Mouse (Mus musculus) CH12.LX (cell line): ENCODE data around the gene Filip1l. TPM values are rescaled to one million over a fixed set of nuclear protein-coding genes. Genes with fewer than 3 reads are reported as not detected.

ENCODE experiments used
- DNase-seq: peaks from one replicate; pipeline ENCODE4 v3.0.0-alpha.2; 2013; ENCODE audit errors: extremely low read depth
- H3K27ac ChIP-seq: 2 replicates; pipeline ENCODE4 v1.5.1; 2012; ENCODE audit warnings: low read depth, mild to moderate bottlenecking, control low read depth, moderate library complexity; ENCODE audit not compliant: insufficient read depth
- H3K27me3 ChIP-seq: replicated peaks from 2 replicates; pipeline ENCODE3; 2012; ENCODE audit warnings: inconsistent platforms
- H3K36me3 ChIP-seq, 2 experiments: replicated peaks in 1 of 2; 2 replicates each; pipeline versions ENCODE3 to v1.6.1; 2012; ENCODE audit warnings: inconsistent platforms in 1 of 2, low read length in 1 of 2, mild to moderate bottlenecking in 1 of 2, mixed read lengths in 1 of 2, moderate library complexity in 1 of 2; ENCODE audit not compliant: control insufficient read depth in 1 of 2, insufficient read depth in 1 of 2
- H3K4me1 ChIP-seq, 2 experiments: 2 replicates each; pipeline ENCODE4 v1.6.1; 2012; ENCODE audit warnings: inconsistent platforms in 1 of 2, moderate library complexity in 1 of 2; ENCODE audit not compliant: insufficient read depth in 2 of 2, control insufficient read depth in 1 of 2
- H3K4me2 ChIP-seq: 2 replicates; pipeline ENCODE4 v1.6.1; 2012; ENCODE audit warnings: low read depth, mild to moderate bottlenecking, control low read depth; ENCODE audit not compliant: poor library complexity, insufficient read depth, severe bottlenecking
- H3K4me3 ChIP-seq, 3 experiments: fragments of 150-350 bp in 1 of 3; sonication (generic) in 1 of 3; replicated peaks in 1 of 3; 2 replicates each; pipeline versions ENCODE3 to v1.5.1; 2011 to 2012; ENCODE audit warnings: low read depth in 2 of 3, low read length in 2 of 3, mild to moderate bottlenecking in 2 of 3, moderate library complexity in 2 of 3, control low read depth in 1 of 3, improper control_type of control experiment in 1 of 3, inconsistent platforms in 1 of 3, mixed read lengths in 1 of 3; ENCODE audit not compliant: poor library complexity in 1 of 3
- H3K79me2 ChIP-seq: replicated peaks from 2 replicates; pipeline ENCODE4 v1.6.1; 2012; ENCODE audit warnings: mild to moderate bottlenecking, moderate library complexity; ENCODE audit not compliant: control insufficient read depth, poor library complexity, insufficient read depth, severe bottlenecking; ENCODE audit errors: extremely low read depth
- H3K9ac ChIP-seq: 2 replicates; pipeline ENCODE4 v1.6.1; 2012; ENCODE audit warnings: low read depth, mild to moderate bottlenecking, control low read depth, moderate library complexity; ENCODE audit not compliant: insufficient read depth
- H3K9me3 ChIP-seq: replicated peaks from 2 replicates; pipeline ENCODE3; 2012; ENCODE audit warnings: low read length, inconsistent platforms, mixed read lengths
- BHLHE40 ChIP-seq: IDR thresholded peaks from 2 replicates; pipeline ENCODE4 v1.6.1; 2011; ENCODE audit warnings: mild to moderate bottlenecking, low read depth, low read length, improper control_type of control experiment
- CHD1 ChIP-seq: IDR thresholded peaks from 2 replicates; pipeline ENCODE4 v1.6.1; 2012; ENCODE audit warnings: low read depth, low read length, improper control_type of control experiment, inconsistent platforms
- CHD2 ChIP-seq: IDR thresholded peaks from 2 replicates; pipeline ENCODE4 v1.6.1; 2011; ENCODE audit warnings: low read length, improper control_type of control experiment
- CTCF ChIP-seq, 2 experiments: IDR thresholded peaks in 1 of 2; conservative IDR thresholded peaks in 1 of 2; 2 replicates each; pipeline ENCODE4 v1.5.1; 2011 to 2012; ENCODE audit warnings: low read depth in 2 of 2, low read length in 2 of 2, improper control_type of control experiment in 1 of 2, inconsistent platforms in 1 of 2, mild to moderate bottlenecking in 1 of 2, moderate library complexity in 1 of 2
- E2F4 ChIP-seq: IDR thresholded peaks from 2 replicates; pipeline ENCODE4 v1.6.1; 2011; ENCODE audit warnings: low read depth, low read length, improper control_type of control experiment; ENCODE audit not compliant: insufficient replicate concordance
- EP300 ChIP-seq: IDR thresholded peaks from 2 replicates; pipeline ENCODE4 v1.6.1; 2011; ENCODE audit warnings: low read length, improper control_type of control experiment
- ETS1 ChIP-seq: conservative IDR thresholded peaks from 2 replicates; pipeline ENCODE4 v1.6.1; 2012; ENCODE audit warnings: low read depth, mild to moderate bottlenecking, inconsistent platforms, low read length, improper control_type of control experiment, moderate library complexity
- IRF4 ChIP-seq: IDR thresholded peaks from 2 replicates; pipeline ENCODE4 v1.6.1; 2014; ENCODE audit warnings: low read depth, mild to moderate bottlenecking, inconsistent platforms, low read length, improper control_type of control experiment
- JUN ChIP-seq: IDR thresholded peaks from 2 replicates; pipeline ENCODE4 v1.6.1; 2011; ENCODE audit warnings: low read depth, mild to moderate bottlenecking, low read length, improper control_type of control experiment, moderate library complexity; ENCODE audit not compliant: insufficient read depth
- KAT2A ChIP-seq: IDR thresholded peaks from 2 replicates; pipeline ENCODE4 v1.6.1; 2012; ENCODE audit warnings: low read length, improper control_type of control experiment, inconsistent platforms; ENCODE audit not compliant: insufficient replicate concordance
- MEF2A ChIP-seq: IDR thresholded peaks from 2 replicates; pipeline ENCODE4 v1.6.1; 2014; ENCODE audit warnings: low read depth, mild to moderate bottlenecking, inconsistent platforms, low read length, improper control_type of control experiment, borderline replicate concordance
- MXI1 ChIP-seq: IDR thresholded peaks from 2 replicates; pipeline ENCODE4 v1.6.1; 2011; ENCODE audit warnings: mild to moderate bottlenecking, low read depth, low read length, improper control_type of control experiment
- NELFE ChIP-seq: IDR thresholded peaks from 2 replicates; pipeline ENCODE4 v1.6.1; 2011; ENCODE audit warnings: low read depth, low read length, improper control_type of control experiment
- POLR2A ChIP-seq: IDR thresholded peaks from 2 replicates; pipeline ENCODE4 v1.6.1; 2011; ENCODE audit warnings: low read depth, mild to moderate bottlenecking, improper control_type of control experiment, low read length
- RCOR1 ChIP-seq: conservative IDR thresholded peaks from 2 replicates; pipeline ENCODE4 v1.6.1; 2012; ENCODE audit warnings: low read depth, mild to moderate bottlenecking, inconsistent platforms, low read length, improper control_type of control experiment
- TBP ChIP-seq: conservative IDR thresholded peaks from 2 replicates; pipeline ENCODE4 v1.6.1; 2011; ENCODE audit warnings: low read depth, low read length, improper control_type of control experiment
- TCF12 ChIP-seq: IDR thresholded peaks from 2 replicates; pipeline ENCODE4 v1.6.1; 2014; ENCODE audit warnings: low read depth, mild to moderate bottlenecking, inconsistent platforms, low read length, improper control_type of control experiment
- UBTF ChIP-seq: IDR thresholded peaks from 2 replicates; pipeline ENCODE4 v1.6.1; 2012; ENCODE audit warnings: low read depth, mild to moderate bottlenecking, inconsistent platforms, low read length, improper control_type of control experiment, moderate library complexity
- ZKSCAN1 ChIP-seq: IDR thresholded peaks from 2 replicates; pipeline ENCODE4 v1.6.1; 2012; ENCODE audit warnings: low read depth, inconsistent platforms, low read length, improper control_type of control experiment, borderline replicate concordance
- dilution Hi-C: fragments of 300-500 bp; cut with MboI; formaldehyde crosslinking; loops from 2 replicates; pipeline ENCODE4 v1.14.3; 2020; ENCODE audit warnings: low sequenced_read_pairs; ENCODE audit not compliant: extremely low pct_unique_long_range_greater_than_20kb, extremely low pct_ligation_motif_present
- in situ Hi-C: fragments of 300-500 bp; cut with MboI; formaldehyde crosslinking; loops from 3 replicates; pipeline ENCODE4 v1.14.3; 2019; ENCODE audit warnings: low sequenced_read_pairs, low pct_ligation_motif_present, low pct_unique_long_range_greater_than_20kb, mixed read lengths
- polyA plus RNA-seq: library from polyadenylated mRNA; unstranded; fragments of >175 nt; gene quantifications from 2 replicates; pipeline ENCODE4 v1.2.1, GENCODE M21; 2012; ENCODE audit warnings: low read depth; ENCODE audit not compliant: insufficient read length
- total RNA-seq, 2 experiments: library from RNA; depleted of rRNA; stranded (reverse); fragments of 300-350 nt in 1 of 2; fragments of >200 nt in 1 of 2; gene quantifications; 2 replicates each; pipeline ENCODE4 v1.2.3; 2012 to 2014

Filip1l gene
- total and polyA plus RNA-seq, 3 experiments = 2.1 to 17.6 (median 5.7) TPM

DNA sequence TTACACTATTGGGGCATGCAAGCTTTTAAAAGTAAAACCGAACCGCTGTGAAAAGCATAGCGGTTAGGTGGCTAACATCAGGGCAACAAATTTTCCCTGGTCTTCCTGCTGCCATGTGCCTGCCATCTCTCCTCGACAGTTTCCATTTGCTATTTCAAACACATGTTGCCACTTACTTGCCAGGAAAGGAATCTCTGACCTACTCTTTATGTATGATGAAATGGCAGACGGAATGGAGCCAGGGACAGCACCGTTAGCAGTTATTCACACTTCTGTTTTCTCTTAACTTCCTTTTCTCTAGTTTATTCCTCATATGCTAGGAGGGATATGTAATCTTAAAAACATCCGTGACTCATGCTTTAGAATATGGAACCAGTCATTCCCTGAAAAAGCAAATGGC, 183.6 kb downstream of the Filip1l start:
- Histone ChIP-seq H3K9ac (no peak overlapping the region), H3K4me2 (no peak overlapping the region), H3K79me2 (no peaks in the 10 kb centered on the region), H3K27me3 (no peaks in the 10 kb centered on the region), H3K4me1 (peaks cover 6 to 43% of the 10 kb centered on the region in 2 experiments; a peak in 3 of 4 replicates), H3K9me3 (no peaks in the 10 kb centered on the region), H3K4me3 (no peak overlapping the region), H3K27ac (no peak overlapping the region), H3K36me3 (no peaks in the 10 kb centered on the region)
- dilution Hi-C loops (no loop called here), in situ Hi-C loops (no loop called here)
- peak; percentile 65 for DNase-seq
- no peak for TF ChIP-seq CTCF (conservative IDR thresholded peaks at IDR 0.05 in 1 of 2, IDR thresholded peaks at IDR 0.05 in 1 of 2; ENCODE audit: low read depth in 2 of 2, low read length in 2 of 2)
- TF ChIP-seq EP300 = peak; percentile 45; the same call in 1 of the 2 replicates
- peak; percentile 46; the same call in 1 of the 2 replicates for TF ChIP-seq IRF4
- TF ChIP-seq KAT2A = no peak

DNA sequence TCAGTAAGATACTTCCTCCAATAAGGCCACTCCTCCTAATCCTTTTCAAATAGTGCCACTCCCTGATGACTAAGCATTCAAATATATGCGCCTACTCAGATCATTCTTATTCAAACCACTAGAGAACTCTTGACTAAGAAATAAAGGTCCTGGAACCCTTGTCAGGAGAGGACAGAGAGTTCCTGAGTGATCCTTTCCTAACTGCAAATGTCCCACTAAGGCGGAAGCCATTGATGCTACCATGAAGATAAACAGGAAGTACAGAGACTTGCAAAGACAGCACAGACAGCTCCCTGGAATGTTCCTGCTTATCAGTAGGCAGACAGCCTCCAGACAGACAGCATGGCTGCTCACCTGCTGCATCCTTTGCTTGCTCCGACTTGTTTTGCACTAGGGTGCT, 190.3 kb downstream of the Filip1l start:
- in situ Hi-C loops (loop anchor here (10.0 kb wide), 1 partner anchor 298 kb away; no protein-coding TSS in a partner anchor), dilution Hi-C loops (no loop called here)
- no peak overlapping the region for H3K27ac ChIP-seq
- no peaks in the 10 kb centered on the region for H3K79me2 ChIP-seq
- H3K4me2 ChIP-seq = no peak overlapping the region
- peaks cover 0 to 2% of the 10 kb centered on the region in 2 experiments for H3K36me3 ChIP-seq
- TF ChIP-seq BHLHE40 (no peak), IRF4 (no peak), CHD1 (no peak), POLR2A (no peak), RCOR1 (no peak), UBTF (no peak), JUN (no peak), MEF2A (no peak), TBP (no peak), MXI1 (no peak), NELFE (no peak), ETS1 (no peak), ZKSCAN1 (no peak), E2F4 (no peak), CHD2 (no peak), TCF12 (no peak)
- no peak overlapping the region for H3K4me3 ChIP-seq
- peaks cover 6% of the 10 kb centered on the region for H3K9me3 ChIP-seq
- H3K27me3 ChIP-seq = no peaks in the 10 kb centered on the region
- DNase-seq = no peak
- peaks cover 9 to 29% of the 10 kb centered on the region in 2 experiments for H3K4me1 ChIP-seq
- no peak overlapping the region for H3K9ac ChIP-seq
